Mouse (Mus musculus): ENCODE measurements around the gene Gpr3. TPM values are rescaled to one million over a fixed set of nuclear protein-coding genes. Genes with fewer than 3 reads are reported as not detected.

The Gpr3 gene
- polyA plus RNA-seq, 1 experiment from 2014 or later: 0.28 TPM

DNA sequence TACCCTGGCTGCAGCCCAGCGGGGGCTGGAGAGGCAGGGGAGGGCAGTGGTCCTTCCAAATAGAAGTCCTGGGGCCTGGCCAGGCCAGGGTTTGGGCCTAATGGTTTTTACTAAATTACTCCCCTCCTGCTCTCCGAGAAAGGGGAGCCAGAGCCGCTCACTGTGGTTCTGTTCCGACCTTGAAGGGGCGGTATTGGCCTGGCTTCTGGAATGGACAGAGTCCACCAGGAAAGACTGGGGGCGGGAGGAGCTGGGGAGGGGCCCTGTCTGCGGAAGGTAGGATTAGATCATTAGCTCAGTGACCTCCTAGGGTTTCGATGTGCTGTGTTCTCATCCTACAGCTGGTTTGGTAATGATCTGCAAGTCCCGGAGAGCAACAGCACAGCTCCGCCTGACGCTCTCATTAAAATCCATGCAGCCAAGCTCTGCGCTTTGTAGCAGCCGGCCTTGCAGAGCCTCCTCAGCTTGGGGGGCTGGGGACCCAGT lies 14.5 kb downstream of the Gpr3 start:
- Histone ChIP-seq H3K36me3 (peaks cover 44% of the 10 kb centered on the region), H3K4me1 (peaks cover 66% of the 10 kb centered on the region), H3K4me2 (no peak overlapping the region), H3K27me3 (replicated peaks) (no peaks in the 10 kb centered on the region), H3K9me3 (no peaks in the 10 kb centered on the region), H3K4me3 (no peak overlapping the region), H3K9ac (peak overlapping the region; percentile 67), H3K27ac (replicated peaks) (peak overlapping the region; percentile 93)
- 34% methylated on average over 13 of the region's 13 CpGs for WGBS
- ATAC-seq (ENCODE audit: extremely low read depth, insufficient number of reproducible peaks, low FRiP score, low TSS enrichment): no peak

DNA sequence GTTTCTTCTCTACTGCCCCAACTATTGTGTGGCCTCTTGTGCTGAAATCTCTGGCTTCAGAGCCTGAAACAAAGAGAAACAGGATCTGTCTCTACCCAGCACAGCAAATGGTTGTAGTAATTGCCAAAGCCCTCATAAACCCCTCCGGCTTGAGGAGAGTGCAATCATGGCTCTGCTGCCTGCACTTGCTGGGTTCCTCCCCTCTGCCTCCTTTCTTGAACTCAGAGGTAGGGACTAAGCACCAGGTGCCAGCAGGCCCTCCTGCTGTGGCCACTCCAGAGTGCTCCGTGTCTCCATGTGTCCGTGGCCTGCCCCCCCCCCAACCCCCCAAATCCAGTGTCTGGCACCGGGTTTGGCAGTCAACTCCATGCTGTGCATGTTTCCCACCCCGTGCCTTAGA lies 15.0 kb downstream of the Gpr3 start:
- Histone ChIP-seq H3K4me3 (no peak overlapping the region), H3K4me2 (no peak overlapping the region), H3K9me3 (no peaks in the 10 kb centered on the region), H3K36me3 (peaks cover 49% of the 10 kb centered on the region), H3K4me1 (peaks cover 66% of the 10 kb centered on the region), H3K9ac (peak overlapping the region; percentile 67), H3K27me3 (replicated peaks) (no peaks in the 10 kb centered on the region), H3K27ac (replicated peaks) (peak overlapping the region; percentile 93)
- no peak for ATAC-seq (ENCODE audit: extremely low read depth, insufficient number of reproducible peaks, low FRiP score, low TSS enrichment)
- 28% methylated on average over 5 of the region's 5 CpGs for WGBS

DNA sequence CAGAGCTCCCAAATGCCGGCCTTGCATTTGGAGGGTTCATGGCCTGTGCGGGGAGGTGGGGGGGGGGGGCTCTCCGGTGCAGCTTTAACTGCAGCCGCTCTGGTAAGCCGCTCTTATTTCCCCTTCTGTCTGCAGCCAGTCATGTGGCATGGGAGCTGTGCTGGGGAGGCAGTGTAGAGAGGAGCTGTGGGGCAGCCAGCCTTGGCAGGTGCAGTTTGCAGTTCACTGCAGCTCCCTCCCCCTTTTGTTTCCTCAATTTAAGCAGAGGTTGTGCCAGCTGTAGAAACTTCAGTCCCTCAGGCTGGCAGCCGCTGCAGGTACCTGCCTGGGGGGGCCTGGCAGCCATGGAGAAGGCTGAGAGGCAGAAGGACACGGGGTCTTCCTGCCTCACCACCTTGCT lies 15.5 kb downstream of the Gpr3 start:
- ATAC-seq (ENCODE audit: extremely low read depth, insufficient number of reproducible peaks, low FRiP score, low TSS enrichment): no peak
- peak overlapping the region; percentile 67 for H3K9ac ChIP-seq

GRCm38 (mm10) chr4:133196136-133196535 lies 16.2 kb downstream of the Gpr3 start:
- no peak for ATAC-seq (ENCODE audit: extremely low read depth, insufficient number of reproducible peaks, low FRiP score, low TSS enrichment)
- 64% methylated on average over 2 of the region's 2 CpGs for WGBS
- peaks cover 61% of the 10 kb centered on the region for H3K36me3 ChIP-seq

More for the DNA sequence above, 15.5 kb downstream of the Gpr3 start:
- H3K27ac ChIP-seq (replicated peaks): peak overlapping the region; percentile 93
- WGBS: 50% methylated on average over 7 of the region's 7 CpGs
- peaks cover 64% of the 10 kb centered on the region for H3K4me1 ChIP-seq
- H3K9me3 ChIP-seq: no peaks in the 10 kb centered on the region
- H3K36me3 ChIP-seq: peaks cover 54% of the 10 kb centered on the region
- H3K4me3 ChIP-seq: no peak overlapping the region
- H3K27me3 ChIP-seq (replicated peaks): no peaks in the 10 kb centered on the region
- H3K4me2 ChIP-seq: no peak overlapping the region

DNA sequence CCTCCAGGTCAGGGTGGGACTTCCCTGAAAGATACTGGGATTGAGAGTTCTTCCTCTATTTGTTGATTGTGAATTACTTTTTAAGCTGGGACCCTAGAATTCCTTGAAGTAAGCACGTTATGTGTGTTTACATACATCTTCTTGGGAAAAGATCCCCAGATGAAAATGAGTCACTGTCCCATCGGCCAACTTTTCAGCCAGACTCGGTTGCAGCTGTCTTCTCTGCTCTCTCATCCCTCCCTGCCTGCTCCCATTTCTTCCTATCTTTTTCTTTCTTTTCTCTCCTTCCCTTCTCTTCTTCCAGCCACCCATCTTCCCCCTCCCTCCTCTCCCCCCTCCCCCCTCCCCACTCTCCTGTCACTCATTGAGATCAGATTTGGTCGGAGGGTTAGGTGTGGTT lies 17.3 kb downstream of the Gpr3 start:
- H3K36me3 ChIP-seq: peaks cover 72% of the 10 kb centered on the region

More at GRCm38 (mm10) chr4:133196136-133196535, 16.2 kb downstream of the Gpr3 start:
- Histone ChIP-seq H3K4me3 (no peak overlapping the region), H3K9ac (peak overlapping the region; percentile 41), H3K27me3 (replicated peaks) (no peaks in the 10 kb centered on the region), H3K9me3 (no peaks in the 10 kb centered on the region), H3K4me2 (no peak overlapping the region), H3K4me1 (peaks cover 56% of the 10 kb centered on the region), H3K27ac (replicated peaks) (peak overlapping the region; percentile 93; the same call in 1 of the 2 replicates)

GRCm38 (mm10) chr4:133194482-133194881 lies 17.9 kb downstream of the Gpr3 start:
- no peak for ATAC-seq (ENCODE audit: extremely low read depth, insufficient number of reproducible peaks, low FRiP score, low TSS enrichment)
- no peak overlapping the region for H3K4me2 ChIP-seq
- no peak overlapping the region for H3K9ac ChIP-seq
- 87% methylated on average over 10 of the region's 11 CpGs for WGBS
- H3K4me3 ChIP-seq: no peak overlapping the region
- peaks cover 78% of the 10 kb centered on the region for H3K36me3 ChIP-seq
- H3K4me1 ChIP-seq: peaks cover 40% of the 10 kb centered on the region
- H3K9me3 ChIP-seq: no peaks in the 10 kb centered on the region
- H3K27me3 ChIP-seq (replicated peaks): no peaks in the 10 kb centered on the region
- no peak overlapping the region for H3K27ac ChIP-seq (replicated peaks)

More for the DNA sequence above, 17.3 kb downstream of the Gpr3 start:
- Histone ChIP-seq H3K4me1 (peaks cover 45% of the 10 kb centered on the region), H3K4me3 (no peak overlapping the region), H3K9me3 (no peaks in the 10 kb centered on the region), H3K27ac (replicated peaks) (no peak overlapping the region), H3K9ac (no peak overlapping the region), H3K27me3 (replicated peaks) (no peaks in the 10 kb centered on the region), H3K4me2 (no peak overlapping the region)
- WGBS: 54% methylated on average over 4 of the region's 4 CpGs
- ATAC-seq (ENCODE audit: extremely low read depth, insufficient number of reproducible peaks, low FRiP score, low TSS enrichment): no peak

GRCm38 (mm10) chr4:133189396-133189795 lies 22.9 kb downstream of the Gpr3 start:
- peaks cover 92% of the 10 kb centered on the region for H3K36me3 ChIP-seq

GRCm38 (mm10) chr4:133186856-133187255 lies 25.5 kb downstream of the Gpr3 start:
- no peaks in the 10 kb centered on the region for H3K27me3 ChIP-seq (replicated peaks)
- no peaks in the 10 kb centered on the region for H3K9me3 ChIP-seq
- no peak overlapping the region for H3K9ac ChIP-seq
- peaks cover 79% of the 10 kb centered on the region for H3K36me3 ChIP-seq
- WGBS: 91% methylated on average over 5 of the region's 5 CpGs
- no peak overlapping the region for H3K27ac ChIP-seq (replicated peaks)
- ATAC-seq (ENCODE audit: extremely low read depth, insufficient number of reproducible peaks, low FRiP score, low TSS enrichment): no peak
- H3K4me1 ChIP-seq: peaks cover 42% of the 10 kb centered on the region
- H3K4me2 ChIP-seq: no peak overlapping the region
- no peak overlapping the region for H3K4me3 ChIP-seq

More at GRCm38 (mm10) chr4:133189396-133189795, 22.9 kb downstream of the Gpr3 start:
- Histone ChIP-seq H3K9me3 (no peaks in the 10 kb centered on the region), H3K4me2 (no peak overlapping the region), H3K4me1 (peaks cover 19% of the 10 kb centered on the region), H3K27me3 (replicated peaks) (no peaks in the 10 kb centered on the region), H3K4me3 (no peak overlapping the region), H3K27ac (replicated peaks) (no peak overlapping the region), H3K9ac (no peak overlapping the region)
- WGBS: 70% methylated on average over 10 of the region's 10 CpGs
- no peak for ATAC-seq (ENCODE audit: extremely low read depth, insufficient number of reproducible peaks, low FRiP score, low TSS enrichment)

GRCm38 (mm10) chr4:133185893-133186292 lies 26.4 kb downstream of the Gpr3 start:
- 75% methylated on average over 8 of the region's 8 CpGs for WGBS
- H3K9ac ChIP-seq: no peak overlapping the region
- no peaks in the 10 kb centered on the region for H3K9me3 ChIP-seq
- peak overlapping the region; percentile 83 for H3K27ac ChIP-seq (replicated peaks)
- no peaks in the 10 kb centered on the region for H3K27me3 ChIP-seq (replicated peaks)
- H3K4me3 ChIP-seq: no peak overlapping the region
- H3K36me3 ChIP-seq: peaks cover 79% of the 10 kb centered on the region
- no peak for ATAC-seq (ENCODE audit: extremely low read depth, insufficient number of reproducible peaks, low FRiP score, low TSS enrichment)
- peak overlapping the region; percentile 10; the same call in 1 of the 2 replicates for H3K4me2 ChIP-seq
- H3K4me1 ChIP-seq: peaks cover 42% of the 10 kb centered on the region

- no peak for ATAC-seq (ENCODE audit: extremely low read depth, insufficient number of reproducible peaks, low FRiP score, low TSS enrichment)
- peaks cover 79% of the 10 kb centered on the region for H3K36me3 ChIP-seq
- 33% methylated on average over 15 of the region's 15 CpGs for WGBS
- H3K27ac ChIP-seq (replicated peaks): peak overlapping the region; percentile 83
- no peaks in the 10 kb centered on the region for H3K9me3 ChIP-seq
- H3K4me1 ChIP-seq: peaks cover 42% of the 10 kb centered on the region
- no peaks in the 10 kb centered on the region for H3K27me3 ChIP-seq (replicated peaks)
- H3K4me2 ChIP-seq: peak overlapping the region; percentile 10
- peak overlapping the region; percentile 70 for H3K9ac ChIP-seq
- H3K4me3 ChIP-seq: no peak overlapping the region
Observed at GRCm38 (mm10) chr4:133184898-133185665, 27.3 kb downstream of the Gpr3 start.

GRCm38 (mm10) chr4:133184031-133184897 lies 28.1 kb downstream of the Gpr3 start:
- Histone ChIP-seq H3K27me3 (replicated peaks) (no peaks in the 10 kb centered on the region), H3K27ac (replicated peaks) (peak overlapping the region; percentile 83), H3K36me3 (peaks cover 79% of the 10 kb centered on the region), H3K4me2 (peak overlapping the region; percentile 4; the same call in 1 of the 2 replicates), H3K9me3 (no peaks in the 10 kb centered on the region), H3K4me3 (no peak overlapping the region), H3K9ac (peak overlapping the region; percentile 70), H3K4me1 (peaks cover 42% of the 10 kb centered on the region)
- ATAC-seq (ENCODE audit: extremely low read depth, insufficient number of reproducible peaks, low FRiP score, low TSS enrichment): no peak
- WGBS: 59% methylated on average over 14 of the region's 14 CpGs
